Mouse (Mus musculus) spleen, adult 2 months (tissue): ENCODE measurements at regions not wholly inside any gene's neighbourhood (a gene's known extent, or its start where the extent isn't known, plus 50 kb on each side); places are given as distances from the start of the nearest gene placed in this dataset.

Source experiments
- CTCF ChIP-seq: fragments of 200-500 bp; IDR thresholded peaks from 2 replicates; pipeline ENCODE4 v1.5.1; 2011; ENCODE audit warnings: mild to moderate bottlenecking, inconsistent platforms; ENCODE audit not compliant: insufficient read depth, insufficient read length, insufficient replicate concordance; ENCODE audit errors: extremely low read depth
- POLR2A ChIP-seq: fragments of 200-500 bp; IDR thresholded peaks from 2 replicates; pipeline ENCODE4 v1.6.1; 2011; ENCODE audit warnings: low read depth, low read length, inconsistent platforms

DNA sequence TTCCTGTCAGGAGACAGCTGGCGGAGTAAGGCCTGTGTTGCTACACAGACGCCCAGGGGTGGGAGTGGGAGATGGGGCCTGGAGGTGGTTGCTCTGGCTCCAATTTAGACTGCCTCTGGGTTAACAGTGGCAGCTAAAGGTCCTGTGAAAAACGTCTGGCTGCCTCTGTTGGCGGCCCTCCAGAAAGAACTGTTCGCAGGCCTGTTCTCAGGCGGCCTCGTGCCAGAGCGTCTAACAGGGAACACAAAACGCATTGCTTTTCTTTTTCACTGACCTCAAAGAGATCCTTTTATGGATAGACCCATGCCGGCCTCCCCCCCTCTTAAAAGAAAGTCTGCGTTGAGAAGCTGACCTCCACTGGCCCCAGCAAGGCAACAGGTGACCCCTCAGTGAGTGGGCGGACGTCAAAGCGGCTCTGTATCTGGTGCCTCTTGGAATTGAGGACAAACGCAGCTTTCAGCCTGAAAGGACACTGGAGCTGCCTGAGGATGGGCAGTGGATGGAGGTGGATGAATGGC, 140.0 kb upstream of the Hddc2 start:
- no peak for TF ChIP-seq CTCF
- no peak for TF ChIP-seq POLR2A
